In the genomic region with DNA sequence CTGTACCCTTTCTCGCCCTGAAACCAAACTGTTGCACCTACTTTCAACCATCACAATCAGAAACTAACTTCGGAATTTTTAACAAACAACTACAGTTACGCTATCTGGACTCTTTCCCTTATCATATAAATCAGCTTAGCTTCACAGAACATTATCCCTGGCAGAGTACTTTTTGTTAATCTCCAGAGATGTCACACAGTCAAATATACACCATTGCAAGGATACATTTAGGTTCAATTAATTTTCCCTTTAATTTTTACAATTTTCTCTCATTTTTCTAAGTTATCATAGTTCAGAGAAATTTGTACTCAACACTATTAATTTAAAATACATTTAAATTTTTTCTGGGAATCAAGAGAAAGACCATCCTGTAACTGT, we compare ENCODE assay signal across 8 mouse cellular contexts. TPM values are rescaled to one million over a fixed set of nuclear protein-coding genes. Genes with fewer than 3 reads are reported as not detected.
DNase-seq lines count a peak whose midpoint lies in the region; ATAC-seq and TF ChIP-seq lines count a peak whose summit lies in the region.

No protein-coding gene starts in this region.

- peak; percentile 39; the same call in 1 of the 2 replicates for ATAC-seq in heart, embryonic 12.5 days (ENCODE audit: insufficient number of reproducible peaks, low FRiP score)
- ATAC-seq in hindbrain, postnatal 0 days: peak; percentile 57
- no peak; the same call in 1 of the 2 replicates for ATAC-seq in midbrain, embryonic 12.5 days (ENCODE audit: low FRiP score, low read depth)
- ATAC-seq in cerebellum, adult (ENCODE audit: insufficient number of reproducible peaks, low FRiP score, low TSS enrichment): no peak

- H3K4me1 ChIP-seq in heart, embryonic 12.5 days (replicated peaks): peaks cover 10% of the 10 kb centered on the region
- H3K4me1 ChIP-seq in bone marrow, adult 2 months (ENCODE audit: control insufficient read depth, insufficient read depth, low read length): no peaks in the 10 kb centered on the region; the same call in 1 of the 2 replicates
- H3K4me1 ChIP-seq in hindbrain, postnatal 0 days (ENCODE audit: insufficient read depth, low read length): peaks cover 6% of the 10 kb centered on the region; the same call in 1 of the 2 replicates
- H3K4me1 ChIP-seq in midbrain, embryonic 12.5 days: peaks cover 20% of the 10 kb centered on the region

- peak overlapping the region; percentile 84 for H3K4me2 ChIP-seq in heart, embryonic 12.5 days
- H3K4me2 ChIP-seq in hindbrain, postnatal 0 days (ENCODE audit: low read depth, low read length): peak overlapping the region; percentile 94
- peak overlapping the region; percentile 85 for H3K4me2 ChIP-seq in midbrain, embryonic 12.5 days (replicated peaks)

- WGBS in heart, embryonic 12.5 days: under 1% methylated on average over 3 of the region's 3 CpGs
- 2% methylated on average over 3 of the region's 3 CpGs for WGBS in bone marrow, adult 2 months
- WGBS in hindbrain, postnatal 0 days: 2% methylated on average over 3 of the region's 3 CpGs
- under 1% methylated on average over 3 of the region's 3 CpGs for WGBS in midbrain, embryonic 12.5 days

- no peaks in the 10 kb centered on the region for H3K9me3 ChIP-seq in heart, embryonic 12.5 days (replicated peaks)
- H3K9me3 ChIP-seq in hindbrain, postnatal 0 days (ENCODE audit: low read length): no peaks in the 10 kb centered on the region
- no peaks in the 10 kb centered on the region for H3K9me3 ChIP-seq in midbrain, embryonic 12.5 days

- TF ChIP-seq POLR2A in bone marrow, adult 2 months (IDR thresholded peaks at IDR 0.05; ENCODE audit: borderline replicate concordance, control insufficient read depth, low read depth, low read length): no peak

- no peak overlapping the region for H3K27ac ChIP-seq in heart, embryonic 12.5 days (ENCODE audit: poor library complexity, severe bottlenecking)
- no peak overlapping the region; the same call in 1 of the 2 replicates for H3K27ac ChIP-seq in bone marrow, adult 2 months (ENCODE audit: control insufficient read depth, insufficient read depth, low read depth, low read length, poor library complexity)
- H3K27ac ChIP-seq in hindbrain, postnatal 0 days: no peak overlapping the region
- H3K27ac ChIP-seq in midbrain, embryonic 12.5 days (replicated peaks): no peak overlapping the region

- no peak for TF ChIP-seq CTCF in bone marrow, adult 2 months (IDR thresholded peaks at IDR 0.05; ENCODE audit: control insufficient read depth, insufficient read depth, low read length)
- no peak for TF ChIP-seq CTCF in hindbrain, postnatal 0 days (IDR thresholded peaks at IDR 0.05; ENCODE audit: low read depth)

- DNase-seq in heart, adult 11 months: no peak
- DNase-seq in hindbrain, postnatal 0 days (ENCODE audit: low spot score): no peak
- DNase-seq in ovary, postnatal 10 days (ENCODE audit: low spot score): no peak
- DNase-seq in right cerebral cortex, postnatal 25 days: no peak

- H3K9ac ChIP-seq in heart, embryonic 12.5 days: peak overlapping the region; percentile 96
- H3K9ac ChIP-seq in hindbrain, postnatal 0 days (replicated peaks; ENCODE audit: low read length): no peak overlapping the region
- peak overlapping the region; percentile 77; the same call in 1 of the 2 replicates for H3K9ac ChIP-seq in midbrain, embryonic 12.5 days (replicated peaks)

- H3K4me3 ChIP-seq in heart, embryonic 12.5 days: peak overlapping the region; percentile 87
- H3K4me3 ChIP-seq in bone marrow, adult 2 months (replicated peaks; ENCODE audit: control insufficient read depth, low read depth, low read length): peak overlapping the region; percentile 92
- peak overlapping the region; percentile 79 for H3K4me3 ChIP-seq in hindbrain, postnatal 0 days (ENCODE audit: low read length)
- H3K4me3 ChIP-seq in midbrain, embryonic 12.5 days: peak overlapping the region; percentile 73

- H3K36me3 ChIP-seq in heart, embryonic 12.5 days: 0 out of 2 replicates have a peak, but pooled peaks cover 7% of the 10 kb centered on the region
- no peaks in the 10 kb centered on the region for H3K36me3 ChIP-seq in hindbrain, postnatal 0 days (ENCODE audit: insufficient read depth, low read length)
- H3K36me3 ChIP-seq in midbrain, embryonic 12.5 days: no peaks in the 10 kb centered on the region

- peaks cover 4% of the 10 kb centered on the region; the same call in 1 of the 2 replicates for H3K27me3 ChIP-seq in heart, embryonic 12.5 days (replicated peaks)
- no peaks in the 10 kb centered on the region for H3K27me3 ChIP-seq in hindbrain, postnatal 0 days (ENCODE audit: insufficient read depth, low read length)
- no peaks in the 10 kb centered on the region for H3K27me3 ChIP-seq in midbrain, embryonic 12.5 days

RNA-seq across cellular contexts. Expression of gene Hsd17b12, which starts 21.3 kb away (rescaled TPM):
- 66.8 and 69.9 TPM in 2 replicates for polyA plus RNA-seq in heart, embryonic 12.5 days (2016; fragmentation: Nextera tagmentation; extraction: Ambion mirVana)
- 6.1 and 27.0 TPM in 2 replicates for polyA plus RNA-seq in bone marrow, adult 2 months (2011; ENCODE audit: insufficient read depth, insufficient read length, low replicate concordance, missing spikeins)
- 50.9 and 55.5 TPM in 2 replicates for total RNA-seq in hindbrain, postnatal 0 days (2014; rRNA removed)
- polyA plus RNA-seq in hindbrain, postnatal 0 days (2015; fragmentation: Nextera tagmentation; extraction: Ambion mirVana): 154 and 162 TPM in 2 replicates
- polyA plus RNA-seq in midbrain, embryonic 12.5 days (2016; fragmentation: Nextera tagmentation; extraction: Ambion mirVana): 109 and 110 TPM in 2 replicates

Comparison
In these comparisons a context has a peak if more than half of its experiments do, and no peak if none do; other contexts are left out.
1. ATAC-seq: peak in heart, embryonic 12.5 days (single experiment) and hindbrain, postnatal 0 days (single experiment); none in midbrain, embryonic 12.5 days (single experiment) and cerebellum, adult (single experiment).
2. Peak in every context shown above with its lines, with median percentiles within 50 percentile points of each other: H3K4me2 ChIP-seq and H3K4me3 ChIP-seq.